Mouse (Mus musculus) lung, postnatal 14 days (tissue): ENCODE measurements around the gene Nfat5.

Experiments
- DNase-seq: peaks from one replicate; pipeline ENCODE4 v3.0.0; 2021

The Nfat5 gene

DNA sequence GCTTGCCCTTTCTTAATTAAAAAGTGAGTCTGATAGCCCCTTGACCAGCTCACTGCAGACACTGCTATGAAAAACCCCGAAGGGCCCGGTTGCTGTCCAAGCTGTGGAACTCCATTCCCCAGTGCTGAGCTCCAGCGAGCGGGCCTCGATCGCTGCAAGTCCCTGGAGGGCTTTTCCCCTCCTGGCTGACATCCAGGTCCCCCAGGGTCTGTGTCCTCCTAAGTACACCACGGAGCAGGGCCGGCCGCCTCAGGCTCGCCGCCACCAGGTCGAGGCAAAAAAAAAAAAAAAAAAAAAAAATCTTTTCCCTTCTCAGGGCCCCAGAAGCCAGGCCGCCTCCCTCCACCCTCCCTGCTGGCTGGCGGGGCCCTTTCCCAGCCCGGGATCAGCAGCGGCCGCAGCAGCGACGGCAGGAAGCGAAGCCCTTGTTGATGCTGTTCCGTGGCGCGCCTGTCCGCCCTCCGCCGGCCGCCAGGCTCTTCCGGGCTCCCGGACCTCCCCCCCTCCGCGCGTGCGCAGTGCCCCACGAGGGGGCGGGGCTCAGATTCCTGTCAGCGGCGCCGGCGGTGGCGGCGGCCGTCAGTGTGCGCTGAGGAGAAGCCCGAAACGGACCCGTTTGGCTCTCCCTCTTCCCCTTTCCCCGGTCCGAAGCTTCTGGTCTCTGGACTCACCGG, at the start of gene Nfat5:
Gene Nfat5, plus strand, starts transcription at position 543 of the 674 bp plus-strand sequence.
- DNase-seq = peak; percentile 95

DNA sequence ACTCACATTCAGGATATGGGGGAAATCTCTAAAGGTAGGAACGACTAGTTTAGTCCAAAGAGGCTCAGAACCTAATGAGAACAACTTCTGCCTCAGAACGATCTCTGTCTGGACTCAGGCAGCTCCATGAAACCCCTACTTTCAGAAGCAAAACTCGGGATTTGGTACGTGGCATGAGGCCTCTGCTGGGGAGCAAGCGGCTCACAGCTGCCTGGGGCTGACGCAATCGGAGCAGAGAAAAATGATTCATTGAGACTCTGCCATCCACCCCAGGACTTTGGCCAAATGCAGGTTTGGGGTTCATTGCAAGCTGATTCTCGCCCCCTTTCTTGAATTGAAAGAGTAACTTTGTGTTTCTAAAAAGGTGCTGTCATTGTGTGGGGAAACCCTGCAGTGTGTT, 49.1 kb upstream of the Nfat5 start:
- DNase-seq = no peak

DNA sequence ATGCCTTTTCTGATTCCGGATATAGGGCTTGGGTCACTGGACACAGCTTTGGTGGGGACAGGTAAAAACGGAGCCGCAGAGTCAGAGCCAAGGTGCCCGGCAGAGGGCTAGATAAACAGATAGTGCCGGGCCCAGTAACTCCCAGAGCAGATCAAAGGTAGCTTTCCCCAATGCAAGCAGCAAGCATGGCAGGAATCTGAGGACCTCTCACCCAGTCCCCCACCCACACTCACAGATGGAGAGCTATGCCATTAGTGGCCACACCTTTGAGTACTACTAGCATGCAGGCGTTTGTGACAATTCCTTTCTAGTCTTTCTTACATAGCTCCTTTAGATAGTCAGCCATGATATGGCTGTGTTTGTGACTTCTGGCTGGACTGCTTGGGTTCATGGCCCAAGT, 44.8 kb upstream of the Nfat5 start:
- peak; percentile 13 for DNase-seq

DNA sequence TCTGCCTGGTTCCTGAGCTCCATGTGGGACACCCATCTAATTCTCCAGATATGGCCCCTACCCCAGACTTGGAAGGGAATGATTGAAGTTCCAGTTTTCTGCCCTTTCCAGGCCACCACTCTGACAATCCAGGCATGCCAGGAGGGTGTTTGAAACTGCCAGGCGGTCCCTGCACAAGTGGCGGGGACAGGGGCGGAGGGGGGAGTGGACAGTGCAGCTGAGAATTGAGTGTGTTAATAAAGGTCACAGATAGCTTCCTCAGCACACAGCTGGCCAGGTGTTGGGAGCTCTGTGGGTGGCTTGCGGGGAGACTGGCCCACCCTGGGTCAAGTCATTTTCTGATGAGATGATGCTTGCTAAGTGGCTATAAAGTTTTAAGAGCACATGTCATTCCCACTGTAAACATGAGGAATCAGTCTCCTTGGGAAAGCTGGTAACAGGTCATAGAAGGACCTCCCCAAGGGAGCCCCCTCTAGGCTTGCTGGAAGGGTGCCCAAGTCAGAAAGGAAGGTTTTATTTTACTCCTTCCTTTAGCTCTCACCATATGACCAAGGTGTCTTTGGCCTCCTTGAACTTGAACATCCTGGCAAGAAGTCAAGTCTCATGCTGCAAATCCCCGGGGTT, 41.7 kb upstream of the Nfat5 start:
- DNase-seq = no peak

DNA sequence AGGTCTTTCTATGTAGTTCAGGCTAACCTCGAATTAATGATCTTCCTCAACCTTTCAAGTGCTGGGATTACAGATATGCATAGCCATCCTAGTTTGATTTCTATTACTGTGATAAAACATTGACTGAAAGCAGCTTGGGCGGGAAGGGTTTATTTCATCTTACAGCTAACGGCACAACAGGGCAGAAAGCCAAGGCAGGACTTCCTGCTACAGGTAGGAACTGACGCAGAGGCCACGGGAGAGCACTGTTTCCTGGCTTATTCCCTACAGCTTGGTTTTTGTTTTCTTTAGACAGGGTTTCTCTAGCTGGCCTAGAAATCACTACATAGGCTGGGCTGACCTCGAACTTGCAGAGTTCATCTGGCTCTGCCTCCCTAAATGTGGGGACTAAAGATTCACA, 40.1 kb upstream of the Nfat5 start:
- DNase-seq = no peak

DNA sequence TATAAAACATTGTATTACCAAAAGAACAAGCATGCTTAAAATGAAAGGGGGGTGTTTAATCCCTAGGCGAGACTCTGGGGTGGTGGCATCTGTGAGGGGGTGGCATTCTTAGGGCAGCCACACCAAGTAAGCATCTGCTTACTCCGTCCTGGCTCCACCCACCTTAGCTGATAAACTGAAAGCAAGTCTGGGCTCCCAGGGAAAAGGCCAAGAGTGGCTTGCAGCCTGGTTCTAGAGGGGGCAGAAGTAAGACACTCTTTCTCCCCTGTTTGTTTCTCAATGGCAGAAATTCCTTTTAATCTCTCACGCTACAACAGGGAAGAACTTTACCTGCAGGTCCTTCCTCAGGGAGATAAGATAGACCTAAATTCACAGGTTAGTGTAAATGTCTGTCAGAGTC, 38.9 kb upstream of the Nfat5 start:
- no peak for DNase-seq

DNA sequence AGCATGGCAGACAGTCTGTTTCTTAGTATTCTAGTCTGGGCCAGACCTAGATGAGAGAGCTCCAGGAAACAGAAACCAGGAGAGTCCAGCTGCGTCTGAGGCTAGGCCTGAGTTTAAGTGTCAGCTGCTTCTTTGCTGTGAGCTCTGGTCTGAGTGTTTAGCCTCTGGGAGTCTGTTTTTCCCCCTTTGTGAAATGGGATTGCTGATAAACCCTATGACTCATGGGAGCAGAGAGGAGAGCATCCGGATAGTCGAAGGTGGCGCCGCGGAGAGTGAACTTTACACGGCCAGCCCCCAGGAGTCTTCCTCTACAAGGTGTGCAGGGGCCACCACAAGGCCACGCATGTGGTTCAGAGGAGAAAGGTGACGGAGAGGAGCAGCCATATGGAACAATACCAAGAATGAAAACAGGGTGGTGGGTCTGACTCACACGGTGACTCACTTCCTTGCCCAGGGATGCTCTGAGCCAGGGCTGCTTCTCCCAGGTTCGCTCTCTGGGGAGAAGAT, 38.3 kb upstream of the Nfat5 start:
- DNase-seq = no peak

DNA sequence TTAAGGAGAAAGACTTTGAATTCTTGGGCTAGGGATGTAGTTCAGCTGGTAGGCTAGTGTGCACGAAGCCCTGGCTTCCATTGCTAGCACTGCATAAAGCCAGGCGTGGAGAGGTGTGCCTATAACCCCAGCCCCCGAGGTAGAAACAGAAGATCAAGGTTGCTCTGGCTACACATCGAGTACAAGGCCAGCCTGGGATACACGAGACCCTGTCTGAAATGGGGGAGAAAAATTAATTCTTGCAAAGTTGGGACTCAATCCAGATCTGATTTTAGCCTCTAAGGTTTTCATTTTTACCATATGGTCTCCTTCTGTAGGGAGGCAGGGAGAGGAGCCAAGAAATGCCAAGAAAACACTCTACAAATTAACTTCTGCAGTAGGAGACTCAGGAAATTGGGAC, 36.0 kb upstream of the Nfat5 start:
- no peak for DNase-seq

DNA sequence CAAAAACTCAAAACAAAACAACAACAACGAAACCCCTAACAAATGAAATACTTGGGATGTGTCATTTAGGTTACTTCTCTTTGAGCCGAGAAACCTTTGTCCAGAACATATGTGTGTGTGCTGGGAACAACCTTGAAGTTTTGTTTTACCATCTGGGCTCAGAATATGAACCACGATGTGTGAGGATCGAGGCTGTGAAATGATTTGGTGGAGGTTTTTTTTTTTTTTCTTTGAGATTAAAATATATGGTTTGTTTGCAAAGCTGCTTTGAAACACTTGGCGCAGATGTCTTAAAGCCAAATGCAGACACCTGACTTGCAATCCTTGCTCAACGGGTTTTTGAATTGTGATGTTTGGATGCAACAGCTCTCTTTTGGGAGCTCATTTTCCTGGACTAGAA, 33.1 kb upstream of the Nfat5 start:
- no peak for DNase-seq

DNA sequence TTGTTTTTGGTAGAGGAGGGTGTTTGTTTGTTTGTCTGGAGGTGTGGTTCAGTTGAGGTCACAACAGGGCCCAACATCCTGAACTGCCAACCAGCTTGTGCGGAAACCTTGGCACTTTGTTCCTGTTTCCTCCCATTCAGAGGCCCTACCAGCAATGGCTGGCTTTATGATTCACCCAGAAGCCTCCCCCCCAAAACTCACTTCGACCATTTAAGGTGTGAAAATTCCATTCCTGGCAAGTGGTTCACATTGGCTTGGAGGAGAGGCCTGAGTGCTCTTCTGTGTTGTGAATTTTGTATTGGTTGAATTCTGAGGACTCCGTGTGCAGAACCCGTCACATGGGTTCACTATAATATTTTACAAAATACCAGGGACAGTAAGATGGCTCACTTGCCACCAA, 32.1 kb upstream of the Nfat5 start:
- no peak for DNase-seq

DNA sequence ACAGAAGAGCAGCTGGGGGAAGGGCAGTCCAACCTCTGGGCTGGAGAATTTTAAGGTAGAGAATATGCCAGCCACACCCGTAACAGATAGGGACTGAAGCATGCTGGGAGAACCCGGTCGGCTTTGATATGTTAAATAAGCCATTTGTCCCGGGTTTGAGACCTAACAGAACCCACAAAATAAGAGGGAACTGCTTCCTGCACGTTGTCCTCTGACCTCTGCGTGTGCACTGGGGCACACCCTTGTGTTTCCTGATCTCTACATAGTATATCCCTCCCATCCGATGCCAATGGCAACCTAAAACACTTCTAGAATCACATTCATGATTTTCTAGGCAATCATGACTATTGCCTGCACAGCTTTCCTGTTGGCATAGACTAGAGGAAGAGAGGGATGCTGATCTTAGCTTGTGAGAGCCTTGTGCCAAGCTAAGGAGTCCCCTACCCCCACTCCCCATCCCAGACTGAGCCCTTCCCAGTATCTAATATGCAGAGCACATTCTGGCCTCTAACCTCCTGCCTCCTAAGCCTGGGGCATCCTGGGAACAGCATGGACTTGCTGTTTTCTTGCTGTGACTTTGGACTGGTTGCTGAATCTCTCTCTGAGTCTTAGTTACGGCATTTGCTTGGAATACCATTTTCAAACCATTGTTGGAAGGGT, 31.1 kb upstream of the Nfat5 start:
- no peak for DNase-seq

DNA sequence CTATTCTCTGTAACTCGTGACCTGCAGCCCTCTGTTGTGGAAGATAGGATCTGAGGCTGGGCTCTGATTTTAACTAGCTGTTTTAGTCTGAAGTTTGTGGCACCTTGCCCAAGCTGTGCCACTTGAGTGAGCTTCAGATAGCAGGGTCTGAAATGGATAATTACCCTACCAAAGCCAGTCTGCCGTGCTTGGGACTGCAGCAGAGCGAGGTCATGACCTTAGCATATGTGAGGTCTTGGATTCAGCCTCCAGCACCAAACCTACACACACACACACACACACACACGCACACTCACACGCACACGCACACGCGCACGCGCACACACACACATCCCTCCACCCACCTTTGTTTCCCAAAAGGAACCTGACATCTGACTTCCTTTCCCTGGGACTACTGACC, 27.5 kb upstream of the Nfat5 start:
- no peak for DNase-seq

DNA sequence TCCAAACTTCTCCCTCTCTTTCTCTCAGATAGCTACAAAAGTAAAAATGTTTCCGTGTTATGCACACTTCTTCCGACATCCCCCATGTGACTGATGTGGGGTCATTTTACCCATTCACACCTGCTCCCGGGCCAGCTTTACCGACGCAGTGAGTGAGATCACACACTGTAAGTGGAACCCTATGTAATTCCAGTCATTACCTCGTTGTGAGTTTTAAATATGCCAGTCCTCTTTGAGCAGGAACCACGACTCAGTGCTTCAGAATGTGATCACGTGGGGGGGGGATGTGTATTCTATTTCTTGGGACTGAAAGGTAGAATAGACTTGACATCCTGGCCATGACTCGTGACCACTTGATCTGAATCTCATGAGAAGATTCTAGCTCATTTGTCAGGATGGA, 24.8 kb upstream of the Nfat5 start:
- DNase-seq = no peak

DNA sequence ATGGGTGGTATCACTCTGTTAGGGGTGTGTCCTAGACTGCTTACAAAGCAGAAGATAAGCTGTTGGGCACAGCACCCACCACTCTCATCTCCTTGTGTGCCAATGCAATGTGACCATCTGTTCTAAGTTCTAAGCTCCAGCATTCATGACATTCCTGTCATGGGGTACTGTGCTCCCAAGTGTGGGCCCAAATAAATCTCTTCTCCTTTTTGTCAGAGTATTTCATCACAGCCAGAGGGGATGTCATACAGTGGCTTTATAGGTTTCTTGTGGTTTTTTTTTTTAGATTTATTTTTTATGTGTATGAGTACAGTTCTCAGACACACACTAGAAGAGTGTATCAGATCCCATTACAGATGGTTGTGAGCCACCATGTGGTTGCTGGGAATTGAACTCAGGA, 24.1 kb upstream of the Nfat5 start:
- no peak for DNase-seq

DNA sequence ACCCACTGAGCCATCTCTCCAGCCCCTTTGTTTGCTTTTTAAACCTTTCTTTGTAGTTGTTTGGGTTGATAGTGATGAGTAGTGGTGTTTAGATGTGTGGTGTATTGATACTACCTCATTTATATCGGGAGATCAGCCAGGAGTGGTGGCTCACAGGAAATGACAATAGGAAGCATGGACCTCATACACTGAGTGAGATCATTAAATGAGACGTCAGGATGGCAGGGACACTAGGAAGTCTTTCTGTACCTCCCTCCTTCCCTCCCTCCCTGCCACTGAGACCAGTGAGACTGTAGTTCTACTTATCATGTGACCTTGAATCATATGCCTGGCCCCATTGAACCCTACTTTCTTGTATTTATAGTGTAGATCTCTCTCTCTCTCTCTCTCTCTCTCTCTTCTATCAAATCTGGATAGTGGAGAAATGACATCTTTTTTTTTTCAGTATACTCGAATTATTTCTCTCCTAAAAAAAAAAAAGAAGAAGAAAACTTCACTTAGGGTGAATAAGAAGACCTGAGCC, 23.6 kb upstream of the Nfat5 start:
- DNase-seq = no peak

DNA sequence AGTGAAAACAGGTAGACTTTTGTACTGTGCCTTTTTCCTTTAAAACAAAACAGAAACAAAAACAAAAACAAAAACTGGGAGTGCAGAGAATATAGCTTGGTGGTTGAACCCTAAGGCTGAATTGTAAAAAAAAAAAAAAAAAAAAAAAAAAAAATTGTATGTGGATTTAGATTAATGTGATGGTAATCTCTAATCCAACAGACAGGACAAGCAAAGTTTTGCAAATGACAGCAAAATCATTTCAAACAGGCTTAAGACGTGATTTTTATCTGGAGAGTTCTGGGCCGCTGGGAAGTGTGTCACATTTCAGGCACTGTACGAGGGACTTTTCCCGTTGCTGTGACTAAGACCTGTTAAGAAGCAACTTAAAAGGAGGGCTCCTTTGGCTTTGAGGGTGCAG, 23.0 kb upstream of the Nfat5 start:
- DNase-seq = no peak

DNA sequence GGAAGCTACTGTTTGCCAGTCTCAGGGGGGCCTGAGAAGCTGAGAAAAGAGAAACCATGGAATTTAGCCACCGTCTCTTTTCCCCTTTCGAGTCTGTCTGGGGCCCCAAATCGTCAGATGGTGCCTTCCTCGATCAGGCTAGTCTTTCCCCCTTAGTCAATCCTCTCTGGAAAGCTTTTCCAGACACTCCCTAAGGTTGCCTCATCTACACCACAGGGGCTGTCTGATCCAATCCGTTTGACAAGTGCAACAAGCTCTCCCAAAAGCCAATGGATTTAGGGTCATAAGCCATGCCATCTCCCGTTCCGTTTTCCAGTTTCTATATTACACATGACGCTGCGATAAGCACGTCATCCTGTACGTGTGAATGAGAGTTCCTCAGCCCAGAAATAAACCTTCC, 22.5 kb upstream of the Nfat5 start:
- DNase-seq = no peak

DNA sequence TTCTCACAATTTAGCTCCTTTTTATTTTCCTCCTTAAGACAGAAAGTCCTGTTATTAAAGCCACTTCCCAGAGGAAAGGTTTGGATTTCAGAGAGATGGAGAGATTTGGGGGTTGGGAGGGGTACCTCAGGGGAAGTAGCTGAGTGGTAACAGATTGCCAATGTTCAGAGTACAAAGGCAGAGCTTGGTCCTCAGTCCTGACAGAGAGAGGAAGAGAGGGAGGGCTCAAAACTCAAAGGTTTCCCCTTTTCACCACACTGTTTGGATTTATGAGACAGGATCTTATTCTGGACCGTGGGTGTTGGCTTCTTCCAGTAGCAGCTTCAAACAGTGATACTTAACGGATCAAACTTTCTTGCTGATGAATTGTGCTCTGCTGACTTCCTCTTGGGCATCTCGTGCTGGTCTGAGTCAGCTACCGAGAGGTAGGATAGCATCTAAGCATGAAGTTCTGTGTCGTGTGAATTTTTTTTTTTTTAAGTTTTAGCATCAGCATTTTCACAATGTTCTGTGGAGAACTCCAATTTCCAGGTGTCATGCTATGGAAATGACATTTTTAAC, 15.9 kb upstream of the Nfat5 start:
- no peak for DNase-seq

DNA sequence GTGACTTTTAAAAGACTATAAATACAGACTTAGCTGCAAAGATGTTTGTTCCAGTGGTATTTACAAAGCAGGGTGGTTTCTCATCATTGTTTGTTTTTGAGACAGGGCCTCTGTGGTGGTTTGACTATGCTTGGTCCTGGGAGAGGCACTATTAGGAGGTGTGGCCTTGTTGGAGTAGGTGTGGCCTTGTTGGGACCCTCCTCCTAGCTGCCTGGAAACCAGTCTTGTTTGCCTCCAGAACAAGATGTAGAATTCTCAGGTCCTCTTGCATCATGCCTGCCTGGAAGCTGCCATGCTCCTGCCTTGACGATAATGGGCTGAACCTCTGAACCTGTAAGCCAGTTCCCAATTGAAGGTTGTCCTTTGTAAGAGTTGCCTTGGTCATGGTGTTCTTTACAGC, 14.7 kb upstream of the Nfat5 start:
- DNase-seq = no peak

DNA sequence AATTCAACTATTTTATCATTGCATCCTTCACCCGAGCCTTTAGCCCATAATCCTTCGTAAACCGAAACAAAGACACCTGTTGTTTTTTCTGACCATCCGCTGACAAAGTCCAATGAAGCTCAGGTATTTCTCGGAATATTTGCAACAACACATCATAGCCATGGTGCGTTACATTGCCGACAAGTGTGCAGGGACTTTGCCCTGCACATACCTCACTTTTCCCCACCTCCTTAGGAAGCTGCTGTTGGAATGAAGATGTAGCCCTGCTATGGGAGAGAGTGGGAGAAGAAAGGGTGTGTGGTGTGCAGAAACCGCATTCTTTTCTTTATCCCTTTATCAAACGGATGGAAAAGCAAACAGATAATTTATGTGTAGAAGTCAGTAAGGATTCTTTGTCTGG, 6.6 kb upstream of the Nfat5 start:
- no peak for DNase-seq

DNA sequence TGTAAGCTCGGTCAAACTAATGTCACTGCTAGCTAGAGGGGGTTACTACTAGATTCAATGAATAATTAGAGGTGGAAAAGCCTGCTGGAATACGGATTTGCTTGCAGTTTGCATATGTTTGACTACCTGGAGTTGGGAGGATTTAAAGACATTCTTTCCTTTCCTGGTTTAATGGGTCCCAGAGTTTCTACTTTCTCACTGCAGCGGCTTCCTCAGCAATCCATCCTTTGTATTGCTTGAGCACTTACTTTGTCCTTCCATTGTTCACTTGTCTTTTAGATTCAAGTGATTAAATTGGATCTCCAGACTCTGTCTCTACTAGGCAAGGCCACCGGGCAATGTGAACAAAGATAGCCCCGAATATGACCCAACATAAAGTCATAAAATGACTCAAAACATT, 5.7 kb upstream of the Nfat5 start:
- DNase-seq = no peak

DNA sequence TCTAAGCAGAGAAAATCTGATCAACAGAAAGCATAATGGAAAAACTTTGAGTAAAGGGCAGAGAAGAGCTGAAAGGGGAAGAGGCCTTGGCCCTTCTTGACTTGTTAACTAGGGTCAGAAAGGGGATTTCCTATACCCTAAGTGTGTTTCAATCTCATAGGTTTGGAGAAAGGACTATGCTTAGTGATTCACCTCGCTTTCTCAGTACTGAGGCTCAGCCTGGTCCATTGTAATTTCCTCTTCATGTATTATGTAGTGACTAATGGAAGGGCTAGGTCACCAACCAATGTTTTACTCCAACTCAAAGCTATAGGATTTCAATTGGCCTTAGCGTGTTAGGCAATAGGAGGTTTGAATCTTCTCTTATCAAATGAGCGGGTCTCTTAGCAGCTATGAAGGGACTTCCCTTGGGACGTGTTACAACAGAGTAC, 2.1 kb upstream of the Nfat5 start:
- DNase-seq = no peak

DNA sequence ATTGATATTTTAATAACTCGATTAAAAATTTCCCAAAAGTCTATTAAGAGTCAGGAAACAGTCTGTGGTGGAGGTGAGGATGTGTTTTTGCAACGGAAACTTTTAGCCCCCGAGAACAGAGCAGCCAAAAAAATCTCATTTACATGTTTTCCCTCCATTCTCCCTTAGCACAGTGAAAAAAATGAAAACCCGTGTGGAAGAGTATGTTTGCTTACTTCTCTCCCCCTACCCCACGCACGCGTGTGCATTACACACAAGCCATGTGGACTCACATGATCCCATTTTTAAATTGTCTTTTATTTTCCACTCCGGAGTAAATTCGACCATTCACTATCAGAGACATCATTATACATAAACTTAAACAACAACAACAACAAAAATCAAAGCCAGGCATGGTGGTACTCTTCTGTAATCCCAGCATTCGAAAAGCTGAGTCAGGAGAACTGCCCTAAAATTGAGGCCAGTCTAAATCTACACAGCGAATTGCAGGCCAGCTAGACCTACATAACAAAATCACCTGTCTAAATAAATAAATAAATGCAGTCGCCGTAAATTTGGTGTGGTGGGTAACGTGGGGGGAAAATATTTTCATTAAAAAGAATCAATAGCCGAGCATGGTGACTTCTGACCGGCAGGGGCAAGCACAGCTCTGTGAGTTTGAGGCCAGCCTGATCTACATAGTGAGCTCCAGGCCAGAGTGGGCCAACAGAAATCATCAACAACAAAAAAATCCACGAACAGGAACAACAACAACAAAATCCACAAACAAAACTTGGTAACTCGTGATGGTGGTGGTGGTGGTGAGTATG, 947 bp upstream of the Nfat5 start:
- no peak for DNase-seq
